Mouse (Mus musculus) testis, adult 2 months (tissue): ENCODE results near the gene Accsl. TPM values are rescaled to one million over a fixed set of nuclear protein-coding genes. Genes with fewer than 3 reads are reported as not detected.

ENCODE experiments used
- H3K27ac ChIP-seq: fragments of 200-500 bp; 2 replicates; pipeline ENCODE4 v1.5.1; 2012; ENCODE audit warnings: low read depth, low read length; ENCODE audit not compliant: control insufficient read depth, insufficient read depth
- H3K27me3 ChIP-seq: fragments of 200-500 bp; 2 replicates; pipeline ENCODE4 v1.6.1; 2012; ENCODE audit warnings: mild to moderate bottlenecking, low read length, moderate library complexity; ENCODE audit not compliant: control insufficient read depth, insufficient read depth
- H3K36me3 ChIP-seq: fragments of 200-500 bp; 2 replicates; pipeline ENCODE4 v1.6.1; 2012; ENCODE audit warnings: mild to moderate bottlenecking, low read length; ENCODE audit not compliant: control insufficient read depth, insufficient read depth
- H3K4me1 ChIP-seq: fragments of 200-500 bp; 2 replicates; pipeline ENCODE4 v1.6.1; 2012; ENCODE audit warnings: low read length; ENCODE audit not compliant: control insufficient read depth, insufficient read depth
- H3K4me3 ChIP-seq: fragments of 200-500 bp; 2 replicates; pipeline ENCODE4 v1.5.1; 2012; ENCODE audit warnings: low read depth, mild to moderate bottlenecking, low read length, moderate library complexity, mixed read lengths; ENCODE audit not compliant: control insufficient read depth
- CTCF ChIP-seq: fragments of 200-500 bp; IDR thresholded peaks from 2 replicates; pipeline ENCODE4 v1.5.1; 2012; ENCODE audit warnings: low read depth, mild to moderate bottlenecking, inconsistent platforms, low read length, moderate library complexity; ENCODE audit not compliant: control insufficient read depth, insufficient read depth, insufficient replicate concordance
- POLR2A ChIP-seq: fragments of 200-500 bp; IDR thresholded peaks from 2 replicates; pipeline ENCODE4 v1.6.1; 2012; ENCODE audit warnings: low read depth, mild to moderate bottlenecking, inconsistent platforms, low read length, moderate library complexity; ENCODE audit not compliant: control insufficient read depth
- polyA plus RNA-seq: library from polyadenylated mRNA; depleted of rRNA; stranded (reverse); fragments of >200 nt; gene quantifications from 2 replicates; pipeline ENCODE4 v1.2.3, GENCODE M21; 2012

Accsl gene
- polyA plus RNA-seq, 1 experiment, result not detected

GRCm38 (mm10) chr2:93886013-93886794, 17.2 kb upstream of the Accsl start:
- H3K27ac ChIP-seq, result no peak overlapping the region
- H3K36me3 ChIP-seq, result no peaks in the 10 kb centered on the region
- H3K27me3 ChIP-seq, result no peaks in the 10 kb centered on the region
- TF ChIP-seq CTCF (no peak), POLR2A (no peak)
- H3K4me3 ChIP-seq, result no peak overlapping the region
- no peaks in the 10 kb centered on the region for H3K4me1 ChIP-seq

GRCm38 (mm10) chr2:93883066-93883465, 14.1 kb upstream of the Accsl start:
- no peak overlapping the region for H3K4me3 ChIP-seq
- TF ChIP-seq POLR2A (no peak), CTCF (no peak)
- no peaks in the 10 kb centered on the region for H3K4me1 ChIP-seq
- H3K27me3 ChIP-seq, result no peaks in the 10 kb centered on the region
- no peak overlapping the region for H3K27ac ChIP-seq
- no peaks in the 10 kb centered on the region for H3K36me3 ChIP-seq

GRCm38 (mm10) chr2:93881640-93882367, 12.8 kb upstream of the Accsl start:
- no peak overlapping the region for H3K4me3 ChIP-seq
- TF ChIP-seq POLR2A (no peak), CTCF (no peak)
- H3K4me1 ChIP-seq, result no peaks in the 10 kb centered on the region
- no peak overlapping the region for H3K27ac ChIP-seq
- no peaks in the 10 kb centered on the region for H3K36me3 ChIP-seq
- no peaks in the 10 kb centered on the region for H3K27me3 ChIP-seq

- H3K27me3 ChIP-seq, result no peaks in the 10 kb centered on the region
- no peak overlapping the region for H3K27ac ChIP-seq
- no peaks in the 10 kb centered on the region for H3K36me3 ChIP-seq
- no peaks in the 10 kb centered on the region for H3K4me1 ChIP-seq
- TF ChIP-seq POLR2A, result no peak
- TF ChIP-seq CTCF, result no peak
- no peak overlapping the region for H3K4me3 ChIP-seq
Measured at GRCm38 (mm10) chr2:93880981-93881380, 12.0 kb upstream of the Accsl start.

GRCm38 (mm10) chr2:93880450-93880849, 11.5 kb upstream of the Accsl start:
- no peaks in the 10 kb centered on the region for H3K27me3 ChIP-seq
- no peaks in the 10 kb centered on the region for H3K36me3 ChIP-seq
- H3K4me1 ChIP-seq, result no peaks in the 10 kb centered on the region
- no peak overlapping the region for H3K27ac ChIP-seq
- no peak overlapping the region for H3K4me3 ChIP-seq
- TF ChIP-seq POLR2A (no peak), CTCF (no peak)

GRCm38 (mm10) chr2:93877005-93877404, 8.0 kb upstream of the Accsl start:
- TF ChIP-seq POLR2A (no peak), CTCF (no peak)
- H3K4me1 ChIP-seq, result no peaks in the 10 kb centered on the region
- no peaks in the 10 kb centered on the region for H3K36me3 ChIP-seq
- no peaks in the 10 kb centered on the region for H3K27me3 ChIP-seq
- H3K27ac ChIP-seq, result no peak overlapping the region
- no peak overlapping the region for H3K4me3 ChIP-seq

- Histone ChIP-seq H3K36me3 (no peaks in the 10 kb centered on the region), H3K4me1 (no peaks in the 10 kb centered on the region), H3K4me3 (no peak overlapping the region), H3K27me3 (no peaks in the 10 kb centered on the region), H3K27ac (no peak overlapping the region)
- TF ChIP-seq CTCF (no peak), POLR2A (no peak)
Measured at GRCm38 (mm10) chr2:93874606-93875005, 5.6 kb upstream of the Accsl start.

- no peak for TF ChIP-seq CTCF
- no peak for TF ChIP-seq POLR2A
- no peak overlapping the region for H3K27ac ChIP-seq
Measured at GRCm38 (mm10) chr2:93874227-93874514, 5.2 kb upstream of the Accsl start.

More at GRCm38 (mm10) chr2:93874227-93874514, 5.2 kb upstream of the Accsl start:
- H3K27me3 ChIP-seq, result no peaks in the 10 kb centered on the region
- H3K4me3 ChIP-seq, result no peak overlapping the region
- H3K36me3 ChIP-seq, result no peaks in the 10 kb centered on the region
- no peaks in the 10 kb centered on the region for H3K4me1 ChIP-seq
